Mouse (Mus musculus) forebrain, embryonic 15.5 days (tissue): Measurements from ENCODE around the gene Atp6v1g1. TPM values are rescaled to one million over a fixed set of nuclear protein-coding genes. Genes with fewer than 3 reads are reported as not detected.

Experiments
- ATAC-seq: fragments of 200-750 bp; cut with Nextera tagmentation; replicated peaks from 2 replicates; pipeline ENCODE4 v1.8.0; 2017; ENCODE audit warnings: mild to moderate bottlenecking, moderate TSS enrichment, moderate library complexity
- H3K27ac ChIP-seq: fragments of 300-500 bp; sonication (generic); replicated peaks from 2 replicates; pipeline ENCODE4 v1.5.1; 2015; ENCODE audit warnings: mild to moderate bottlenecking, inconsistent platforms
- H3K27me3 ChIP-seq: fragments of 300-500 bp; sonication (generic); 2 replicates; pipeline ENCODE4 v1.6.1; 2015; ENCODE audit warnings: inconsistent platforms
- H3K36me3 ChIP-seq: fragments of 300-500 bp; sonication (generic); 2 replicates; pipeline ENCODE4 v1.6.1; 2015; ENCODE audit warnings: mild to moderate bottlenecking, inconsistent platforms
- H3K4me1 ChIP-seq: fragments of 300-500 bp; sonication (generic); 2 replicates; pipeline ENCODE4 v1.6.1; 2015; ENCODE audit warnings: inconsistent platforms
- H3K4me2 ChIP-seq: fragments of 300-500 bp; sonication (generic); replicated peaks from 2 replicates; pipeline ENCODE4 v1.6.1; 2015; ENCODE audit warnings: mild to moderate bottlenecking, inconsistent platforms
- H3K4me3 ChIP-seq: fragments of 300-500 bp; sonication (generic); 2 replicates; pipeline ENCODE4 v1.5.1; 2015; ENCODE audit warnings: mild to moderate bottlenecking, inconsistent platforms
- H3K9ac ChIP-seq: fragments of 300-500 bp; sonication (generic); replicated peaks from 2 replicates; pipeline ENCODE4 v1.6.1; 2015; ENCODE audit warnings: mild to moderate bottlenecking, inconsistent platforms
- H3K9me3 ChIP-seq: fragments of 300-500 bp; sonication (generic); 2 replicates; pipeline ENCODE4 v1.6.1; 2016; ENCODE audit warnings: inconsistent platforms
- WGBS: fragments of 180-500 bp; shearing (Covaris S2); methylation state at CpG from one replicate; pipeline ENCODE4 v1.1.7; 2015; ENCODE audit warnings: mixed read lengths; 5-methylcytosine and 5-hydroxymethylcytosine counted together
- polyA plus RNA-seq: library from polyadenylated mRNA; unstranded; fragments of >200 nt; fragmentation: Nextera tagmentation; extraction: Ambion mirVana; gene quantifications from 2 replicates; pipeline ENCODE4 v1.2.1, GENCODE M21; 2015

The Atp6v1g1 gene
- 452 and 469 TPM in 2 replicates for polyA plus RNA-seq

DNA sequence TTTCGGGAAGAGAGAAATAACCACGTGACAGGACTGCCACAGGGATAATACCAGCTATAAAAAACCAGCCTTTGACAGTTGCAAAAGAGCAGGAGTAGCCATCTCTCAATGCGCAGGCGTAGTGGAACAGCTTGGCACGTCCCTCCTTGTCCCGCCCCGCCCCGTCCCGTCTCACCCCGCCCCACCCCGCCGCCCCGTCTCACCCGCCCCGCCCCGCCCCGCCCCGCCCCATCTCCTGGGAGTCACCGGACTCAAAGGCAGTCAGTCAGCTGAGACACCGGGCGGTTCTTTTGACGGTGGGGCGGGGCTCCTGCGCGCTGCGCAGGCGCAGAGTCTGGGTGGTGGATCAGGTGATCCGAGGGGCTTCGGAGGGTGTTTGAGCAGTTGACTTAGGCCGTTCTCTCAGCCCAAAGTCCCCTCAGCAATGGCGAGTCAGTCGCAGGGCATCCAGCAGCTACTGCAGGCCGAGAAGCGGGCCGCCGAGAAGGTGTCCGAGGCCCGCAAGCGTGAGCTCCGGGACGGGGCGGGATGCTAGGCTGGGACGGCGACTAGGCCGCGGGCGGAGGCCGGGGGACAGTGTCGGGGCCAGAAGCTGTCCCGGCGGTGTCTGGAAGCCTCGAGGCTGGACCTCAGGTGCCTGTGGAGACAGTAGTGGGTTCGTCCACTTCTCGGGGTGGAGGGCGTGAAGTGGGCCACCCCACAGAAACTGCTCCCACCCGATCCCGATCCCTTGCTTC, at the start of gene Atp6v1g1:
Gene Atp6v1g1 (plus strand): TSS at position 279 of the 737 bp plus-strand sequence.
- peak within 1 kb of the TSS; percentile 53 for H3K4me2 ChIP-seq
- peak within 1 kb of the TSS; percentile 52 for H3K4me3 ChIP-seq
- under 1% methylated on average over 57 of the region's 57 CpGs for WGBS
- H3K27ac ChIP-seq: peak within 1 kb of the TSS; percentile 75
- H3K36me3 ChIP-seq: peaks cover 12% of the 10 kb centered on the region
- peak; percentile 96 for ATAC-seq
- no peaks in the 10 kb centered on the region for H3K27me3 ChIP-seq
- no peaks in the 10 kb centered on the region for H3K9me3 ChIP-seq
- H3K4me1 ChIP-seq: peaks cover 32% of the 10 kb centered on the region
- peak within 1 kb of the TSS; percentile 77 for H3K9ac ChIP-seq

GRCm38 (mm10) chr4:63494967-63495914, 49.3 kb upstream of the Atp6v1g1 start:
- under 1% methylated on average over 98 of the region's 107 CpGs for WGBS
- peak overlapping the region; percentile 53 for H3K9ac ChIP-seq
- no peak overlapping the region for H3K27ac ChIP-seq
- H3K4me1 ChIP-seq: peaks cover 36% of the 10 kb centered on the region
- peak overlapping the region; percentile 87 for H3K4me2 ChIP-seq
- H3K36me3 ChIP-seq: no peaks in the 10 kb centered on the region
- ATAC-seq: peak; percentile 62
- peak overlapping the region; percentile 52 for H3K4me3 ChIP-seq
- no peaks in the 10 kb centered on the region for H3K9me3 ChIP-seq
- H3K27me3 ChIP-seq: peaks cover 8% of the 10 kb centered on the region; the same call in 1 of the 2 replicates

DNA sequence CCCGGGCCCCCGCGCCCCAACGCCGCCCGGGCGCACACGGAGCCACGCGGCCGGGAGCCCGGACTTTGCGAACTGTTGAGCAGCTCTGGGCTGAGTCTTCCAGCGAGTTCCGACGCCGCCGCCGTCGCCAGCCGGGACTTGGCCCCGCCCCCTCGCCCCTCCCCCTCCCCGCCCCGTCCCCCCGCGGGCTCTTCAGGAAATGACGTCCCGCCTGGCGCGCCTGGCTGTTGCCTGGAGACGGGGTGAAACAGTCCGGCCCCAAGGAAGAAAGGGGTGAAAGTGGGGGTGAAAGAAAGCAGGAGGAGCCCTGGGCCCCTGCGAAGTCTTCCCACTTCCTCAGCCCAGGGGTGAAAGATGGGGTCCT, 48.7 kb upstream of the Atp6v1g1 start, which contains the start of gene Whrn:
Gene Whrn (minus strand): TSS at position 77 of the 364 bp plus-strand sequence.
- H3K9ac ChIP-seq: peak within 1 kb of the TSS; percentile 53
- H3K27ac ChIP-seq: 0 out of 2 replicates have a peak within 1 kb of the TSS, but pooled peaks have one; percentile 12
- H3K4me1 ChIP-seq: peaks cover 31% of the 10 kb centered on the region
- WGBS: under 1% methylated on average over 27 of the region's 34 CpGs
- H3K4me2 ChIP-seq: peak within 1 kb of the TSS; percentile 87
- peaks cover 14% of the 10 kb centered on the region for H3K27me3 ChIP-seq
- no peaks in the 10 kb centered on the region for H3K9me3 ChIP-seq
- ATAC-seq: peak; percentile 88
- peak within 1 kb of the TSS; percentile 52 for H3K4me3 ChIP-seq
- no peaks in the 10 kb centered on the region for H3K36me3 ChIP-seq

GRCm38 (mm10) chr4:63496312-63496711, 48.3 kb upstream of the Atp6v1g1 start:
- WGBS: 16% methylated on average over 6 of the region's 6 CpGs
- Histone ChIP-seq H3K27ac (0 out of 2 replicates have a peak overlapping the region, but pooled peaks have one; percentile 12), H3K9ac (peak overlapping the region; percentile 53), H3K27me3 (peaks cover 14% of the 10 kb centered on the region), H3K4me3 (peak overlapping the region; percentile 52), H3K4me1 (peaks cover 31% of the 10 kb centered on the region), H3K4me2 (peak overlapping the region; percentile 87), H3K9me3 (no peaks in the 10 kb centered on the region), H3K36me3 (no peaks in the 10 kb centered on the region)
- peak; percentile 30; the same call in 1 of the 2 replicates for ATAC-seq

DNA sequence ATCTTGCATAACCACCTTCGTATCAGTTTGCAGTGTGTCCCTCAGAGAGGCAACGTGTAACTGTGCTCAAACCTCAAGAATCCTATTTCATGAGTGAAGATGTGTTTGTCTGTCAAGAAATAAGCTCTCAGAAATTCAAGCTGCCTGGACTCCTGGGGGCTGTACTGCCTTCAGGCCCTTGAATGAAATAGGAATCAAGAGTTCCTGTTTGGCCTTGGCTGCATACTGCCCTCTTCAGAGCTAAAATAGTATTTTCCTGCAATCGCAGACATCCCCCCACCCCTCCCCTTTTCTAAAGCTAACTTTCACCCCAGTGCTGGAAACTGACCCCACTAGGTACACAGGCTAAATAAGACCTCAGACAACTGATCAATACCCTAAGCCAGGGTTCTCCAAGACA, 46.2 kb upstream of the Atp6v1g1 start:
- Histone ChIP-seq H3K4me3 (no peak overlapping the region), H3K9ac (no peak overlapping the region), H3K4me2 (no peak overlapping the region), H3K4me1 (peaks cover 25% of the 10 kb centered on the region), H3K9me3 (no peaks in the 10 kb centered on the region), H3K36me3 (no peaks in the 10 kb centered on the region), H3K27me3 (peaks cover 14% of the 10 kb centered on the region), H3K27ac (no peak overlapping the region)
- ATAC-seq: no peak
- 38% methylated on average over 3 of the region's 3 CpGs for WGBS

DNA sequence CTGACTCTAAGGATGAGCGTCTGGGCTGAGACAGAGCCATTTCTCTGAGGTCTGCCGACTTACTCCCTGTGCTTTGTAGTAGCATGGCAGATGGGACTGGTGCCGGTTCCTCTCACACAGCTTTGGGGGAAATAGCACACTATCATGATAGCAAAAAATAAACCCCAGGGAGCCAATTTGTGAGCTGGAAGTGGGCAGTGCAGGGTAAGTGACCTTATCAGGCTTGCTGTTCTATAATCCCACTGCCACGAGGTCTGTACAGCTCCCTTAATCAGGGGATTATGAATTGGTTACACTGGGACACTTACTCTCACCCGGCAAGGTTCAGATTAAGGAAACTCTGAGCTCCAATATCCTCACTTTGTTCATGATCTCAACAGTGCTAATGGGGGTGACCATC, 43.5 kb upstream of the Atp6v1g1 start:
- Histone ChIP-seq H3K27ac (no peak overlapping the region), H3K9ac (no peak overlapping the region), H3K9me3 (no peaks in the 10 kb centered on the region), H3K4me1 (peaks cover 4% of the 10 kb centered on the region; the same call in 1 of the 2 replicates), H3K27me3 (peaks cover 6% of the 10 kb centered on the region), H3K4me3 (no peak overlapping the region), H3K36me3 (no peaks in the 10 kb centered on the region), H3K4me2 (no peak overlapping the region)
- 43% methylated on average over 5 of the region's 5 CpGs for WGBS
- no peak for ATAC-seq

DNA sequence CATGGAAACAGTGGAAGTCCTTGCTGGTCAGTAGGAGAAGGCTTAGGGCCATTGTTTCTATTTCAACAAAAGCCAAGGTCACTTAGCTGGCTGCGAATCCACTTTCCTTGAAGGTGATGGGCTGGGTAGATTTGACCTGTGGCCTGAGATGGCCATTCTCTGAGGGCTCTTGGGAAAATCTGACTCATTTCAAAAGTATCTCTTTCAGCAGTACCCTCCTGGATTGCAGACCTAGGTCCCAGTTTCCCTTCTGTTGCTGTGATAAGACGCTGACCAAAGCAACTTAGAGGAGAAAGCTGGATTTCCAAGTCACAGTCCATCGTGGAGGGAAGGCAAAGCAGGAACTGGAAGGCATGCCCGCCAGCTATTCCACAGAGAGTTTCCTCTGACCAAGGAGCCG, 40.6 kb upstream of the Atp6v1g1 start:
- peaks cover 6% of the 10 kb centered on the region for H3K27me3 ChIP-seq
- H3K9ac ChIP-seq: no peak overlapping the region
- no peaks in the 10 kb centered on the region for H3K9me3 ChIP-seq
- H3K4me2 ChIP-seq: no peak overlapping the region
- H3K36me3 ChIP-seq: no peaks in the 10 kb centered on the region
- no peak overlapping the region for H3K27ac ChIP-seq
- no peak for ATAC-seq
- no peaks in the 10 kb centered on the region for H3K4me1 ChIP-seq
- 72% methylated on average over 5 of the region's 5 CpGs for WGBS
- H3K4me3 ChIP-seq: no peak overlapping the region

GRCm38 (mm10) chr4:63507478-63507877, 37.1 kb upstream of the Atp6v1g1 start:
- Histone ChIP-seq H3K9ac (no peak overlapping the region), H3K9me3 (no peaks in the 10 kb centered on the region), H3K4me3 (no peak overlapping the region), H3K4me2 (no peak overlapping the region), H3K27me3 (no peaks in the 10 kb centered on the region), H3K4me1 (no peaks in the 10 kb centered on the region), H3K27ac (no peak overlapping the region), H3K36me3 (no peaks in the 10 kb centered on the region)
- WGBS: 66% methylated on average over 5 of the region's 5 CpGs
- no peak for ATAC-seq

- Histone ChIP-seq H3K4me3 (no peak overlapping the region), H3K36me3 (no peaks in the 10 kb centered on the region), H3K27ac (no peak overlapping the region), H3K27me3 (no peaks in the 10 kb centered on the region), H3K9me3 (no peaks in the 10 kb centered on the region), H3K4me1 (no peaks in the 10 kb centered on the region), H3K4me2 (no peak overlapping the region), H3K9ac (no peak overlapping the region)
- 17% methylated on average over 4 of the region's 4 CpGs for WGBS
- ATAC-seq: peak; percentile 68; the same call in 1 of the 2 replicates
These were observed 36.3 kb upstream of the Atp6v1g1 start for GRCm38 (mm10) chr4:63508232-63508631.

DNA sequence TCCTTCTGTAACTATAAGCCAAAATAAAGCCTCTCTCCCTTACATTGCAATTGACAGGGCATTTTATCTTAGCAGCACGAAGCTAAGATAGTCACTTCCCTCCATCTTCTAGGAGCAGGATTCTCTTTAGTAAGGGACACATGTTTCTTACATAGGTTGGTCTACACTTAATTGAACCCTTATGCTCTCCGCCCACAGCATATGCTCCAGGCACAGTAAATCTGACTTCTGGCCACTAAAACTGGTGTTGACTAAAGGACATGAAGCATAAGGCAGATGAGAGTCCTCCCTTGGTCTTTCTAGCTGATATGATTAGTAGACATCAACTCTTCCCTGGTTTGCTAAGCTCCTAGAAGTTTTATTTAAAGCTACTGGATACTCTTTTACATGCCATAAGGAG, 31.7 kb upstream of the Atp6v1g1 start:
- WGBS: 81% methylated on average over 2 of the region's 2 CpGs
- Histone ChIP-seq H3K4me3 (no peak overlapping the region), H3K4me2 (no peak overlapping the region), H3K36me3 (no peaks in the 10 kb centered on the region), H3K9ac (no peak overlapping the region), H3K27me3 (no peaks in the 10 kb centered on the region), H3K27ac (no peak overlapping the region), H3K4me1 (no peaks in the 10 kb centered on the region), H3K9me3 (no peaks in the 10 kb centered on the region)
- no peak for ATAC-seq

DNA sequence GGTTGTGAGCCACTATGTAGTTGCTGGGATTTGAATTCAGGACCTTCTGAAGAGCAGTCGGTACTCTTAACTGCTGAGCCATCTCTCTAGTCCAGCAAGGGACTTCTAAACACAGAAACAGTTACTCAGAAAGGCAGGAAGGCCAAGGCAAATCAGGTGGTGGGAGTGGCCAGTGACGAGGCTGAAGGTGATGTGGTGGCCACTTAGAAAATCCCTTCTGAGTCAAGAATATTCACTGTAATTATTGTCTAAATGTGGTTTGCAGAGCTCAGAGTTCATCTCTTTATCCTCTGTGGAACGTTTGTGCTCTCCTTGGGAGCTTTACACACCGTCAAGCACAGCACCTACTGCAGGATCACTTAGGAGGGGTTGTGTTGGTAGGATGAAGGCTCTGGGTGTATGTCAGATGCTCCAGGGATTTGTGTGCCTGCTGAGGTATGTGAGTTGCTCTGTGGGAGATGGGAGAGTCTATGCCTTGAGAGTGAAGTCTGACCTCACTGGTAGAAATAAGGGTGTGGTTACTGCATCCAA, 30.1 kb upstream of the Atp6v1g1 start:
- no peaks in the 10 kb centered on the region for H3K9me3 ChIP-seq
- no peak for ATAC-seq
- no peak overlapping the region for H3K9ac ChIP-seq
- H3K4me3 ChIP-seq: no peak overlapping the region
- H3K27me3 ChIP-seq: no peaks in the 10 kb centered on the region
- H3K27ac ChIP-seq: no peak overlapping the region
- no peaks in the 10 kb centered on the region for H3K4me1 ChIP-seq
- no peak overlapping the region for H3K4me2 ChIP-seq
- 65% methylated on average over 4 of the region's 4 CpGs for WGBS
- H3K36me3 ChIP-seq: no peaks in the 10 kb centered on the region

DNA sequence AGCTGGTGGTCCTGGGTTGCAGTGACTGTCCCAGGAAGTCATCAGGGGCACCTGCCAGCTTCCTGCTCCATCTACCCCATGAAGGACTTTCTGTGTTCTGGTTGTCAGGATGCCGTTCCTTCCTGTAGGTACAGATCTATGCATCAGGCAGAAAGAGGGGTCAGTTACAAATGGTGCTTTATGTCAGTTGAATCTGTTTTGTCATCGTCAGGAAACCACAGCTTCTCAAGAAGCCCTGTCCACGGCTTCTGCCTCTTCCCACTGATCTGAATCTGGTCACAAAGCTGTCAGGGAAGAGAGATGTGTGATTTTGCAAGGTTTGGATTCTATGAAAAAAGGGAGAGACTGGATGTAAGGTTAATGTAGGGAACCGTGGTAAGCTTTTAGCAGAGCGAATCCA, 29.6 kb upstream of the Atp6v1g1 start:
- Histone ChIP-seq H3K27me3 (no peaks in the 10 kb centered on the region), H3K4me3 (no peak overlapping the region), H3K36me3 (no peaks in the 10 kb centered on the region), H3K27ac (no peak overlapping the region), H3K4me1 (no peaks in the 10 kb centered on the region), H3K9me3 (no peaks in the 10 kb centered on the region), H3K4me2 (no peak overlapping the region), H3K9ac (no peak overlapping the region)
- no peak for ATAC-seq
- 86% methylated on average over 5 of the region's 5 CpGs for WGBS
